Mouse (Mus musculus) testis, postnatal 10 days (tissue): ENCODE measurements around the gene Rps6kl1.
"Not testable (repeated sequence)": the region's sequence is repeated elsewhere in the genome, so short reads cannot be mapped to it uniquely, and the experiment has no call there.

Source experiments
- DNase-seq: peaks from one replicate; pipeline ENCODE4 v3.0.0; 2021; ENCODE audit warnings: low spot score

Gene Rps6kl1

DNA sequence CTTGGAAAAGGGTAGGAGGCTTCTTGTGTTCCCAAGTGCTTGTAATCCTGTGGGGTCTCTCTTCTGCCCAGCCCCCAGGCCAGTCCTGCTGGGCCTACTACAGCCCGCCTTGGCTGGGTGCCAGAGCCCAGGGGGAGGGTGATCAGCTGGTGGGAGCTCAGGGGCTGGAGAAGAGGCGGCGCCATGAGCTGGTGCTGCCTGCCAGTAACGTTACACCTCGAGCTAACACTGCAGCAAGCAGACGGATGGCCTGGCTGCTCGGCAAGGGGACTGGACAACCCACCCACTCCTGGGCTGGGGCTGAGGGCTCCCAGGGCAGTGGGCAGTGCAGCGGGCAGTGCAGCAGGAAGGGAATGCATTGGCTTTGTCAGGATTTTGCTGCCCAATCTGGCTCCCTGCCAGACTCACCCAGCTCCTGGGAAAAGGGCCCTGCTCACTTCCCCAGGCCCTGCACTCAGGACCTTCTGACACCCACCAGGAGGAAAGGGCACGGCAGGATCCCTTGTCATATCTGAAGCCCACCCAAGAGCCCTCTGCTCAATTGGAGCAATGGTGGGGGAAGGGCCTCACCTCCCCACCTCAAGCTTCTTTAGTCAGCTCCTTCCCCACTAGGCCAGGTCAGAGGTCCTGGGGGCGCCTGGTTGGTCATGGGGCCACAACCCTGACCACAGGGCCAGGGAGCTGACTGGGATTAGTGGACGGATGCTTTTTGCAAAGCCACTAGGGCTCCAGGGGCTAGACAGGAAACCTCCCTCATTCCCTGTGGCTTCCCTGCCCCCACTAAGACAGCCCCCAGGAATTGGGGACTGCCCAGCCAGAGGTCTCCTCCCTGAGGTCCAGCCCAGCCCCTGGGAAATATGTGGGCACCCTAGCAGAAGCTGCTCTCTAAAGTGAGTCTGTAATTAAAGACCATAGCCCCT is 25.1 kb upstream of the Rps6kl1 start:
- DNase-seq, result peak; percentile 76

DNA sequence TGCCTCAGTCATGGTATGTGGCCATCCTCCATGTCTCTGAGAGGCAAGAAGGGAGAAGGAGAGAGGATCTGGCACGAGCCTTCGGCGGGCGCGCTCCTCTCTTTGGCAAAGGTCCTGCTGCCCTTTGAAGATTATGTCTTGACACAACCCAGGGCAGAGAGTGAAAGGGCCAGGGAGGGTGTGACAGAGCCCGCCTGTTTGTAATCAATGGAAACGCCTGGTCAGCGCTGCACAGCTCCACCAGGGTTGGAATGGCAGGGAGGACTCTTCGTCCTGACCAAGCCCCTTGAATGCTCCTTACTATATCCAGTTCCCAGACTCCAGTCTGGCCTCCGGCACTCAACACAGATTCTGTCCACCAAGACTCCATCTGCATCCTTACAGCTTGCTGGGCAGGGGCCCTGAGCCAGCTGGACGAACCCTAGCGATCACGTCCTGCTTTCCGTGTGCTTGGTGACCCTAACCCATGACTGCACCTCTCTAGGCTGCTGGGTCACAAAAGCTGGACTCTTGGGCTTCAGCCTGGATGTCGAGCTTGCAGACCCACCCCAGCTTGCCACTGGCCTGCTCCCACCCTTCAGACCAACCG is 24.1 kb upstream of the Rps6kl1 start:
- DNase-seq, result no peak

DNA sequence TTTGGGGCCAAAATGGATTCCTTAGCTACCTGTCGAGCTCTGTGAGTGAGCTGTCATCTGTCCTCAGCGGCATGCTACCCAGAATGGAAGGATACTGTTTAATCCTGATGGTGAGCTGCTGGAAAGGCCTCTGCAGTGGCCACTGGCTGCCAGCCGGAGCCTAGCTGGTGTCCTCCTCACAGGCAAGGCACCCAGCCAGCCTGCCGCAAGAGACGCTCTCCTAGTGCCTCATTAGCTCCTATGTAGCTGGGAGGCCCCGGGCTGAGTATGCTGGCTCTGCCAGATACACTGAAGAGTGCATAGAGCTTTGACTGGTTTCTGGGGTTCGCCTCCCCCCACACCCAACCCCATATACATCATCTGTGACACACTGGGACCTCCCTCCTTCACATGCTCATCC is 23.0 kb upstream of the Rps6kl1 start:
- DNase-seq, result peak; percentile 41

DNA sequence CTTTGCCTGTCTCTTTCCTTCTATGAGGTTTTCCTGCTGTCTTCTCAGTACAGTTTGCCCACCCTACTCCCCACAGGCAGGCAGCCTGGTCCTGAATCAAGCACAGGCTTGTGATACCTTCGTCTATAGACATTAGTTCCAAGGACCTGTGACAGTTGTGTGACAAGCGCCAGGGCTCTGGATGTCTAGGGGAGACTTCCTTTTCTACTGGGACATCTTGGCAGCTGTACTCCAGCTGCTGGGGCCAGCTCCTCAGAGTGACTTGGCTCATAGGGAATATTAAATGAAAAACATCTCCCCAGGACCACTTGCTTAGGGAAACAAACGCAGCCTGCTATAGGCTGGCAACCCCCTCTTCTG is 19.9 kb upstream of the Rps6kl1 start:
- DNase-seq, result no peak

DNA sequence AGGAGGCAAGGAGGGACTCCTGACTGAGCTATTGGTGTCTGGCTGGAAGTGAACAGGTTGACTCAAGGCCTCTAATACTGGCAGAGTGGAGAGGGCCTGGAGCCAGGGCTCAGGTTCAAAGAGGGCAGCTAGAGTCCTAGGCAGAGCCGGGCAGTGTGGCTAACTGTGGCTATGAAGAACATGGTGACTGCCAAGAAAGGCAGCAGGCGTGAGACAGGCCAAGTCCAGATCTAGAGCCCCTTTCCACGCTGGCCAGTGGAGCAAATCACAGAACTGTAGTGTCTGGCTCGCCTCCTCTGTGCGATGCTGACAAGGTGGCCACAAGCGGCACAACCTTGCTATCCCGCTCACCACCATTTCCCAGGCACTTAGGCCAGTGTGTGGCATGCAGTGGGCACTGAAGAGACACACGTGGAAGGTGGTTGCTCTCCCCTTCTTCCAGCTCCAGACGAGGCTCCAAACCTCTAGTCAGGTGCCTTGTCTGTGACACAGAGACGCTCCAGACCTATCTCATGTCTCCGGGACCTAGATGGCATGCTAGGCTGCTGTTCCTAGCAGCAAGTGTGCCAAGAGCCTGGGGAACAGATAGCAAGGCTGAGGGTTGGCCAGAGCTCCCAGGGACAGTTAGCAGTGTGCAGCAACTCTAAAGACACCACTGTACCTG is 19.4 kb upstream of the Rps6kl1 start:
- DNase-seq, result no peak

GRCm38 (mm10) chr12:85169877-85170276 is 18.8 kb upstream of the Rps6kl1 start:
- no peak for DNase-seq

DNA sequence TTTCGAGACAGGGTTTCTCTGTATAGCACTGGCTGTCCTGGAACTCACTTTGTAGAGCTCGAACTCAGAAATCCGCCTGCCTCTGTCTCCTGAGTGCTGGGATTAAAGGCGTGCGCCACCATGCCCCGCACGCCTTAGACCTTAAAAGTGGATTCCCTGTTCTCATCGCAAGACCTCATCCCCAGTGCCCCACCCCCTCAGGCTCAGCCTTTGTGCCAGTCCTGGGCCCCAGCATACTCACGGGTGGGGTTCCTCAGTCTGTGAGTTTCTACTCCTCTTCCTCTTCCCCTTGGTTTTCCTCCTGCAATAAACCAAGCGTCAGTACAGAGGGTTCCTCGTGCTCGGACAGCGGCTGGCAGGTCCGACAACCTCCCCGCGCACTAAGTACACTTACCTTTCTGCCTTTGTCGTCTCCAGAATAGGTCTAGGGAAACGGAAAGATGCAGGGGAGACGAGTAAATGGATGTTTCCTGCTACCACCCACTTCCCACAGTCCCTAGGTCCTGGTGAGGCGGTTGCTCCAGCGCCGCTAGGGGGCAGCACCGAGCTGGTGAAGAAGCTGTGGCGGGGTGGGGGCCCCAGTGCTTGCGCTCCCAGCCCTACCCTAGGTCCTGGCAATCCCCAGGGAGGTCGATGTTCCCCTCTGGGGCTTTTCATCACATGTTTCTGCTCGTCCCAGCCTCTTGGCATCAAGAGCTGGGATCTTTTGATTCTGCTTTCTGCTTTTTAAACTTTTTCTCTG is 18.2 kb upstream of the Rps6kl1 start:
- DNase-seq, result peak; percentile 96

- DNase-seq, result no peak
Measured at GRCm38 (mm10) chr12:85166631-85167030, 15.6 kb upstream of the Rps6kl1 start.

- no peak for DNase-seq
Measured at GRCm38 (mm10) chr12:85164996-85165395, 13.9 kb upstream of the Rps6kl1 start.

DNA sequence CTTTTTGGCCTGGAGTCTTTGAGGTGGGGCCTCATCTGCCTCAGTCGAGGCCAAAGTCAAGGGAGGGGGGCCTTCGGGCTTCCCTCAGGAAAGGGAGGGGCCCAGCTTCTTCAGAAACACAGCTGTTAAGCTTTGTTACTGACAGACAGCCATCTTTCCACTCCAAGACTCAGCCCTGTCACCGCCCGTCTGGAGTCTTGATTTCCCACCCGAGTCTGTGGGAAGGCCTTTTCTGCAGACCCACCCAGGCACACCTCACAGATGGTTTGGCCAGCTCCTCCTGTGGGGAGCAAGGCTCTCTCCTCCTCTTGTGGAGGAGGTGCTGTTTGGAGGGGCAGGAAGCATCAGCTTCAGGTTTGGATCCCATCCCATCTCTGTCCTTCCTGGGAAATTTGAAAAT is 8.5 kb upstream of the Rps6kl1 start:
- no peak for DNase-seq

DNA sequence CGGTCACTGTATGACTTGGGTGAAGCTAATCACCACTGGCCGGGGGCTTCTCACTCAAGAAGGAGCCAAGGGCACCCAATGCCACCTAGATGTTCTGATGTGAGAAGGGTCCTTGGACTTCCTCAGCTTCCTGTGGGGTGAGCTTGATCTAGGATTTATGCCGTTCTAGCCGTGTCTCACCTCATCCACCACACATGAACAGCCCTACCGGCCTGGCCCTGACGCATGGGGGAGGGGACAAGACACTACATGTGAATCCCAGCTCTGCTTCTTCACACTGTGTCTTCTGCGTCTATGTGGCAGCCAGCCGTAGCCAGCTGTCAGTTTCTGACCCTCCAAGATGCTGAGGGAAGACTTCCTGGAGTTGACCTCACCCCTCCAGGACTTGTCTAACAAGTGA is 7.7 kb upstream of the Rps6kl1 start:
- no peak for DNase-seq

DNA sequence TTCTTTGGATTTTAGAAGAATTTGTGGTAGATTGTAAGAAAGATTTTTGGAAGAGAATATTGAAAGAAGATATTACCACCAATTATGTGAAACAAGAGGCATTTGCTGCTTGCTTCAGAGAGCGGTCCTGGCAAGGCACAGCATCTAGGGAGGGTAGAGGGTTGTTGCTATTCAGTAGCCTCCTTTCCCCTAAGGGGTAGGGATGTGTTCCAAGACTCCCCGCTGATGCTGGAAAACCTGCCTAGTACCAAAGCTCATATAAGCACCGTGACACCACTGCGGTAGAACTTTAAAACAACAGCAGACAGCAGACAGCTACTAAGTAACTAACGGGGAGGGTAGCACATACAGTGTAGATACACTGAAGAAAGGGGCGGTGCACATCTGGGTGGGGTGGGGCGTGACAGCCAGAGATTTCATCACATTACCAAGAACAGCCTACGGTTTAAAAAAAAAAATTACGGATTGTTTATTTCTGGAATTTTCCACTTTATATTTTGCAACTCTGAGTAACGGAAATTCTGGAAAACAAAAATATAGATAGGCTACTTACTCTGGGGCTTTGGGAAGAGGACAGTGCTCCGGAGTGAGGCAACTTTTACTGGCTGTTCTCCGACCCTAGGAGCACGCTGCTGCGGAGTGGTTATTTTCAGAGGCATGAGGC is 6.9 kb upstream of the Rps6kl1 start:
- DNase-seq, result no peak

DNA sequence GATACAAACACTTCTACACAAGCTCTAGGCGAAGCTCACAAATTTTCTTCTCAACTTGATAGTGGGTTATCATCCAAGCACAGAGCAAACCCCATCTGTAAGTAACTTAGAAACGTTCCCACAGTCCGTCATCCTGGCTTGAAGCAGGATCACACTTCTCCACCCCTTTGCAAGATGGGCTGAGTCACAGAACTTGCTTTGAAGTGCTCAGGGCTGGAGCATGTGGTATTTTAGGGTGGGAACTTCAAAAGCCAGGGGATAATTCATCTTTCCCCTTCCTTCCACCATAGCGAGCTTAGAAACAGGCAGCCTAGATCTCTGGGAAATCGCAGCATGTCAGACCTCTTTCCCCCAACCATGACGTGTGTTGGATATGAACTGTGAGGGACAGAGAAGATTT is 5.3 kb upstream of the Rps6kl1 start:
- DNase-seq, result no peak

DNA sequence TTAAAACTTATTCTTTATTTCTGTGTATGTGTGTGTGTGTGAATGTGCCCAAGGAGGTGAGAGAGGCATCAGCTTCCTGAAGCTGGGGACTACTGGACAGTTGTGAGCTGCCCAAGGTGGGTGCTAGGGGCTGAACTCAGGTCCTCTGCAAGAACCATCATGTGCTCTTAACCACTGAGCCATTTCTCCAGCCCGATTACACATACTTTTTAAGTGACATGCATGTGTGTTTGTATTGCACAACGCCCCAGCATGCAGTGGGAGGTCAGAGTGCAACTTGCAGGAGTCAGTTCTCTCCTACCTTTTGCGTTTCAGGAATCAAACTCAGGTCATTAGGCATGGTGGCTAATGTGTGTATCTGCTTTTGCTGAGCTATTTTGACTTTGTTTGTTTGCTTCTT is 1.9 kb upstream of the Rps6kl1 start:
- DNase-seq, result no peak

GRCm38 (mm10) chr12:85150321-85151001 is 603 bp downstream of the Rps6kl1 start:
- no peak for DNase-seq

GRCm38 (mm10) chr12:85146881-85147280 is 4.2 kb downstream of the Rps6kl1 start:
- no peak for DNase-seq

GRCm38 (mm10) chr12:85146355-85146754 is 4.7 kb downstream of the Rps6kl1 start:
- DNase-seq, result no peak

GRCm38 (mm10) chr12:85145630-85146029 is 5.4 kb downstream of the Rps6kl1 start:
- no peak for DNase-seq

GRCm38 (mm10) chr12:85144821-85145220 is 6.2 kb downstream of the Rps6kl1 start:
- DNase-seq, result no peak

GRCm38 (mm10) chr12:85144276-85144675 is 6.8 kb downstream of the Rps6kl1 start:
- DNase-seq, result not testable (repeated sequence)

- peak; percentile 93 for DNase-seq
Measured at GRCm38 (mm10) chr12:85142803-85143202, 8.3 kb downstream of the Rps6kl1 start.
